Mouse (Mus musculus): ENCODE data around the gene Commd9. TPM values are rescaled to one million over a fixed set of nuclear protein-coding genes. Genes with fewer than 3 reads are reported as not detected.

Gene Commd9
- polyA plus RNA-seq, 1 experiment from 2014 or later, result 83.3 TPM

DNA sequence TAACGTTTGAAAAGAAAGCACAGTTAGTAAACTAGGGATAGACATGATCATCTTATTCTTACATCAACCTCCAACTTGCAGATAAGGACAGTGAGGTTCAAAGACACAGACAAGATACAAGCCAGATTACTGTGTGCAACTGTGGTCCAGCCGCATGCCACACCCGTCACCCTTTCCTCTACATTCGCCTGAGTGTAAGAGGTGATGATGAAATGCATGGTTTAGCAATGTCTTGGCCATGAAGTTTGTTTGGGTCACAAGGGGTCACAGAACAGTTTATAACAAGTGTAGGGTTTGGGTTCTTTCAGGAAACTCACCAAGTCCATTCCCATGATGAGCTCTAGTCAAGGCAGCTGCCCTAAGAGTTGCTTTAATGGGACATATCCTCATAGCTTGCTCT lies 17.4 kb upstream of the Commd9 start:
- H3K9ac ChIP-seq (ENCODE audit: low read depth, low read length), result no peak overlapping the region
- no peak overlapping the region for H3K4me2 ChIP-seq (replicated peaks; ENCODE audit: low read depth)
- H3K27me3 ChIP-seq (replicated peaks; ENCODE audit: control insufficient read depth, insufficient read depth, low read length), result 0 out of 2 replicates have a peak, but pooled peaks cover 5% of the 10 kb centered on the region
- no peak for TF ChIP-seq CTCF (IDR thresholded peaks at IDR 0.05; ENCODE audit: low read depth)
- no peak overlapping the region for H3K4me3 ChIP-seq (ENCODE audit: low read depth, low read length)
- no peaks in the 10 kb centered on the region for H3K36me3 ChIP-seq (ENCODE audit: control insufficient read depth, insufficient read depth)
- no peaks in the 10 kb centered on the region for H3K4me1 ChIP-seq (replicated peaks; ENCODE audit: control insufficient read depth, insufficient read depth, low read length)
- ATAC-seq, result no peak
- no peak overlapping the region for H3K27ac ChIP-seq (ENCODE audit: low read depth, low read length)
- no peaks in the 10 kb centered on the region for H3K9me3 ChIP-seq (ENCODE audit: control insufficient read depth)
- WGBS, result 60% methylated on average over 4 of the region's 4 CpGs

DNA sequence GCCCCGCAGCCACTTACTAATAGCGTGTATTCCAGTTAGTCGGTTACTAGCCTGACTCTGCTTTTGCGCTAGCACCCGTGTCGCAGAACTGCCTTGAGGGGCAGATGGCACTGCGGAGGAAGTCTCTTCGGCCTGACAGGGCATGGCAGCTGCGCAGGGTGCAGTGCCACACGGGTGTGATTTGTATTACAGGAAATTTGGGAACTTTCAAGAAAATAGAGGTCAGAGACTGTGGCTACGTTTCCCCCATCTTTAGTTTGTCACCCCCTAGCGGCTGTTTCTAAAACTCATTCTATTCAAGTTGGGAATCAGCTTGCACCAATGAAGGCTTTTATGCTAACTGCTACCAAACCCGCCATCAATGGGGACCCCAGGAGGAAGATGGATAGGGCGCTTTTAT lies 14.9 kb upstream of the Commd9 start:
- H3K4me1 ChIP-seq (replicated peaks; ENCODE audit: control insufficient read depth, insufficient read depth, low read length), result no peaks in the 10 kb centered on the region
- no peaks in the 10 kb centered on the region for H3K9me3 ChIP-seq (ENCODE audit: control insufficient read depth)
- no peak overlapping the region for H3K9ac ChIP-seq (ENCODE audit: low read depth, low read length)
- TF ChIP-seq CTCF (IDR thresholded peaks at IDR 0.05; ENCODE audit: low read depth), result peak; percentile 84
- H3K27me3 ChIP-seq (replicated peaks; ENCODE audit: control insufficient read depth, insufficient read depth, low read length), result 0 out of 2 replicates have a peak, but pooled peaks cover 7% of the 10 kb centered on the region
- no peaks in the 10 kb centered on the region for H3K36me3 ChIP-seq (ENCODE audit: control insufficient read depth, insufficient read depth)
- peak overlapping the region; percentile 57 for H3K4me2 ChIP-seq (replicated peaks; ENCODE audit: low read depth)
- ATAC-seq, result no peak
- H3K4me3 ChIP-seq (ENCODE audit: low read depth, low read length), result peak overlapping the region; percentile 21; the same call in 1 of the 2 replicates
- WGBS, result 34% methylated on average over 14 of the region's 14 CpGs
- no peak overlapping the region for H3K27ac ChIP-seq (ENCODE audit: low read depth, low read length)

DNA sequence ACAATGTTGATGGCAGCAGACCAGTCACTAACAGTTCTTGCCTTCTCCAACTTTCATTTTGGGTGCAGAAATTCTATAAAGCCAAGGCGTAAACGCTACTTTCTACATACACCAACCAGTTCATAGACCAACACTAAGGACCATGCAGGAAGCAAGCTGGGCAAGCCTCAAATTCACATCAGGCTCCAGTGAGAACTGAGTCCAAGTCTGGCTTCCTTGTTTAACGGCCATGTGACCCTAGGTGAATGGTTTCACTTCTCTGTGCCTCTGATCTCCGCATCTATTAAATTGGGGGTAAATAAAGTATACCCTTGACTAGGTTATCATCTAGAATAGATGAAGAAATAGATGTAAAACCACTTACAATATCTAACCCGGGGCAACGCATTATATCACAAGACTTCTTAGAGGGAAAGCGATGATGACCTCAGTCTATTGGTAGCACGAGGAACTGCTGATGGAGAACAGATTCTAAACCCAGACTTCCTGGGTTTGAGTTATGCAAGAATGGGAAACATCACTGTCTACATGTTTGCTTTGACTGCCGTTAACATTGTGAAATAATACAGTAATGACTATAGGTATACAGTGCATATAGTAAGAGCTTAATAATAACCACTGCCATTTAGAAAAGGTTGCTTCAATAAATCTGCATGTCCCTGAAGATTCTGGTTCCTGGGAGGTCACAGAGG lies 4.4 kb upstream of the Commd9 start:
- Histone ChIP-seq H3K27ac (ENCODE audit: low read depth, low read length) (no peak overlapping the region), H3K9me3 (ENCODE audit: control insufficient read depth) (no peaks in the 10 kb centered on the region), H3K4me3 (ENCODE audit: low read depth, low read length) (no peak overlapping the region), H3K27me3 (replicated peaks; ENCODE audit: control insufficient read depth, insufficient read depth, low read length) (no peaks in the 10 kb centered on the region), H3K9ac (ENCODE audit: low read depth, low read length) (no peak overlapping the region), H3K36me3 (ENCODE audit: control insufficient read depth, insufficient read depth) (no peaks in the 10 kb centered on the region), H3K4me2 (replicated peaks; ENCODE audit: low read depth) (no peak overlapping the region), H3K4me1 (replicated peaks; ENCODE audit: control insufficient read depth, insufficient read depth, low read length) (no peaks in the 10 kb centered on the region)
- 69% methylated on average over 9 of the region's 9 CpGs for WGBS
- ATAC-seq, result no peak
- TF ChIP-seq CTCF (IDR thresholded peaks at IDR 0.05; ENCODE audit: low read depth), result no peak

DNA sequence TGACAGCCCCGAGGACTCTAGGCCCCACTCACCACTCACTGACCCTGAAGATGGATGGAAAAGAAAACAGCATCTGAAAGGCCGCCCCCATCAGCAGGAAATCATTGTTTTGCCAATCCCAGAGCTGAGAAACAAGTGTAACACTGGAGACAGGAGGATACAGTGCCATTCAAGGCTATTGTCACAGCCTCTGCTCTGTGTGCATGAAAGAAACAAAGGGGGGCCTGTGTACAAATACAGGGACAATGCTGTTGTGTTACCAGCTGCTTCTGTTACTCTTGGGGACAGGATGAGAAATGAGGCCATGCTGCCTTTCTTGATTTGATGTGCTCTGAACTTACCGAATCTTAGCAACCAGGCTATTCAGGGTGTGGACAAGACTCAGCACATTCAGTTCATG lies 3.0 kb upstream of the Commd9 start, which contains the start of gene Prr5l:
Prr5l (minus strand) TSS at position 30 of the 400 bp plus-strand sequence.
- no peak for ATAC-seq
- Histone ChIP-seq H3K9ac (ENCODE audit: low read depth, low read length) (no peak within 1 kb of the TSS), H3K36me3 (ENCODE audit: control insufficient read depth, insufficient read depth) (no peaks in the 10 kb centered on the region), H3K4me3 (ENCODE audit: low read depth, low read length) (no peak within 1 kb of the TSS), H3K9me3 (ENCODE audit: control insufficient read depth) (no peaks in the 10 kb centered on the region), H3K4me2 (replicated peaks; ENCODE audit: low read depth) (no peak within 1 kb of the TSS), H3K27me3 (replicated peaks; ENCODE audit: control insufficient read depth, insufficient read depth, low read length) (no peaks in the 10 kb centered on the region), H3K4me1 (replicated peaks; ENCODE audit: control insufficient read depth, insufficient read depth, low read length) (peaks cover 5% of the 10 kb centered on the region), H3K27ac (ENCODE audit: low read depth, low read length) (no peak within 1 kb of the TSS)
- WGBS, result 42% methylated on average over 3 of the region's 3 CpGs
- TF ChIP-seq CTCF (IDR thresholded peaks at IDR 0.05; ENCODE audit: low read depth), result no peak

DNA sequence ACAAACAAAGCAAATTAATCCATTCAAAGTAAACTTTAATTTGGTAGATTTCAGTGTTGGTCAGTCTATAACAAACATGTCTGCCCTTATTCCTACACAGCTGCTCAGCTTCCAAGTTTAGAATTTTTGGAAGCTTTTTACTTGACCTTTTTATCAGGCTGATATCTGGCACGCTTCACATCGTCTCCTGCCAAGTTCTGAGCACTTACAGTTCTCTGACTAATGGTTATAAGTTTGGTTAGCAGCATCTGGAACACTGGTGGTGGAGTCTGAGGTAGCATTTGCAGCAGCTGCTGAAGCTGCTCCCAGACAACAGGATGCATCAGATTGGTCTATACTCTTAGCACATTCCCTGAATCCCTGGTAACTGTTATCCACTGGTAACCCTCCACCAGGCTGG lies 1.8 kb upstream of the Commd9 start:
- no peak overlapping the region for H3K9ac ChIP-seq (ENCODE audit: low read depth, low read length)
- H3K4me1 ChIP-seq (replicated peaks; ENCODE audit: control insufficient read depth, insufficient read depth, low read length), result peaks cover 5% of the 10 kb centered on the region
- no peak overlapping the region for H3K4me2 ChIP-seq (replicated peaks; ENCODE audit: low read depth)
- H3K27ac ChIP-seq (ENCODE audit: low read depth, low read length), result no peak overlapping the region
- no peaks in the 10 kb centered on the region for H3K27me3 ChIP-seq (replicated peaks; ENCODE audit: control insufficient read depth, insufficient read depth, low read length)
- WGBS, result 63% methylated on average over 2 of the region's 2 CpGs
- no peak overlapping the region for H3K4me3 ChIP-seq (ENCODE audit: low read depth, low read length)
- H3K9me3 ChIP-seq (ENCODE audit: control insufficient read depth), result no peaks in the 10 kb centered on the region
- no peak for TF ChIP-seq CTCF (IDR thresholded peaks at IDR 0.05; ENCODE audit: low read depth)
- ATAC-seq, result no peak
- H3K36me3 ChIP-seq (ENCODE audit: control insufficient read depth, insufficient read depth), result no peaks in the 10 kb centered on the region

DNA sequence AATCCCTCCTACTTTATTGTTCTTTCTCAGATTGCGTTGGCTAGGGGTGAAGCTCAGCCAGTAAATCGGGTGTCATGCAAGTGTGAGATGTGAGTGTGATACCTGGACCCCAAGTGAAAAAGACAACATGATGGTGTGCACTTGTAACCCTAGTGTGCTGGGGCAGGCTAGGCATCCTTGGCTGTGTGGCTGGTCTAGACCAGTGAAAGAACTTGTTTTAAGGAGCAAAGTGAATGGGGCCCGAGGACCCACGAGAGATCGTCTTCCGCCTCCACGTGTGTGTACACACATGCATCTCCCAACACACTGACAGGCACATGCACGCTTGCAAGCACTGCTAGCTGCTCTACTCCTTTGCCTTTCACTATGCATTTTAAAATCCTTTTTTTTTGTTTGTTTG lies 2.8 kb downstream of the Commd9 start:
- H3K9ac ChIP-seq (ENCODE audit: low read depth, low read length), result no peak overlapping the region
- H3K36me3 ChIP-seq (ENCODE audit: control insufficient read depth, insufficient read depth), result no peaks in the 10 kb centered on the region
- H3K4me2 ChIP-seq (replicated peaks; ENCODE audit: low read depth), result no peak overlapping the region
- H3K27me3 ChIP-seq (replicated peaks; ENCODE audit: control insufficient read depth, insufficient read depth, low read length), result no peaks in the 10 kb centered on the region
- no peak for TF ChIP-seq CTCF (IDR thresholded peaks at IDR 0.05; ENCODE audit: low read depth)
- H3K4me1 ChIP-seq (replicated peaks; ENCODE audit: control insufficient read depth, insufficient read depth, low read length), result peaks cover 5% of the 10 kb centered on the region
- ATAC-seq, result no peak
- H3K27ac ChIP-seq (ENCODE audit: low read depth, low read length), result no peak overlapping the region
- H3K9me3 ChIP-seq (ENCODE audit: control insufficient read depth), result no peaks in the 10 kb centered on the region
- no peak overlapping the region for H3K4me3 ChIP-seq (ENCODE audit: low read depth, low read length)
- 94% methylated on average over 8 of the region's 8 CpGs for WGBS
